Mouse (Mus musculus) effector memory CD4-positive, alpha-beta T cell, adult 7 months (primary cell): Measurements from ENCODE around the gene Ptpn21. TPM values are rescaled to one million over a fixed set of nuclear protein-coding genes. Genes with fewer than 3 reads are reported as not detected.

Source experiments
- polyA plus RNA-seq: library from polyadenylated mRNA; unstranded; fragments of 100-300 nt; shearing (Covaris generic); gene quantifications from one replicate; pipeline ENCODE4 v1.2.1, GENCODE M21; 2017

Gene Ptpn21
- 2.1 TPM for polyA plus RNA-seq

DNA sequence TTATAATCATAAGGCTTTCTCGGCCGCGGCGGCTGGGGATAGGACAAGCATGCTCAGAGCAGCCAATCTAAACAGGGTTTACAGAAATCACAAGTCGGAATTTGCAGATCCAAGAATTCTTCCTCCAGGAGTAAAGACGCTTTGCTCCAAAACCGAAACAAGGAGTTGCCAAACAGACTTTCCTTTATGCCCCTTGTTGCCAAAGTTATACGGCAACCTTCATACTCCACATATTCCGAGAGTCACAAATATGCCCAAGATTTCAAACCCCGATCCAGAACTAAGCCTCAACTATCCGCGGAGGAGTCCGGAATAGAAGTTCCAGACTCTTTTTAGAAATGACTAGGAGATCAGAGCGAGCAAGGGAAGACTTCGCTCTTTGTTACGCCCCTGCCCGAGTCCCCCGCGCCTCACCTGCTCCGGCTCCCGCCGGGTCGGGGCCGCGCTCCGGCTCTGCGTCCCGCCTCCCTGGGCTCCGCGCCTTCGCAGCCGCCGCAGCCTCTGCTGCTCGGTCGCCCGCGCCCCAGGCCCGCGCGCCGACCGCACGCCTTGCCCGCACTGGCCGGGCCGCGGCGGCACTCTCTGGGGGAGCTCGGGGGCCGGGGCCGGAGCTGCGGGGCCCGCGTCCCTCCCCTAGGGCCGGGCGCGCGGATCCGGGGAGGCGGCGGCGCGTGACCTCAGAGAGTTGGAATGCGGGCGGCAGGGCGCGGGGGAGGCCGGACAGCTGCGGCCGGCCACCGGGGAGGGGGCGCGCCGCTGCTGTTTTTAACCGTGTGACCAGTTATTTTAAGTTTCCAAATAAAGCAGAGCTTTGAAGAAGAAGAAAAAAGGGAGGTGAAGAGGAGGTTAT lies at the start of gene Ptpn21:
Gene Ptpn21, minus strand, starts transcription at position 455 of the 850 bp plus-strand sequence.

DNA sequence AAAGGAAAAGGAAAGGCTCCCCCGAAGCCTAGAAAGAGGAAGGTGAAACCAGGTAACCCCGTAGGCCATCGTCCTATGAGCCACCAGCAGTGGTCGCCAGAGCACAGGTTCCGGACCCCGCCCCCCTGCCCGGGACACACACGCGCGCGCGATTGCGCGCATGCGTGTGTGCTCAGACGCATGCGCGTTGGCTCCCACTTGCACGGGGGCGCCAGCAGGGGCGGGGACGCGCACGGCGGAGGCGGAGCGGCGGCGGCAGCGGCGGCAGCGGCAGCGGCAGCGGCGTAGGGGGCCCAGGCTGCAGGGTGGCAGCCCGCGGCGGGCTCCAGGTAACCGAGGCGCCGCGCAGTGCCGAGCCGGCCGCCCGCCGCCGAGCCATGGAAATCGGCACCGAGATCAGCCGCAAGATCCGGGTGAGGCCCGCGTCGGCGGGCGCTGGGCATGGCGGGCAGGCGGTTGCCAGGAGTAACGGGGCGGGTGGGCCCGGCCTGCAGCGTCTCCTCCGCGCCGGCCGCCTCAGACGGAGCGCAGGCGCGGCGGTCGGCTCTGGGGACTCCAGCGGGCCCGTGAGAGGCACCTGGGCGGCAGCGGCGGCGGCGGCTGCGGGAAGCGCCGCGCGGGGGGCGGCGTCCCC lies 9.7 kb upstream of the Ptpn21 start, which contains the start of gene Zc3h14:
Gene Zc3h14, plus strand, starts transcription at position 219 of the 634 bp plus-strand sequence.

DNA sequence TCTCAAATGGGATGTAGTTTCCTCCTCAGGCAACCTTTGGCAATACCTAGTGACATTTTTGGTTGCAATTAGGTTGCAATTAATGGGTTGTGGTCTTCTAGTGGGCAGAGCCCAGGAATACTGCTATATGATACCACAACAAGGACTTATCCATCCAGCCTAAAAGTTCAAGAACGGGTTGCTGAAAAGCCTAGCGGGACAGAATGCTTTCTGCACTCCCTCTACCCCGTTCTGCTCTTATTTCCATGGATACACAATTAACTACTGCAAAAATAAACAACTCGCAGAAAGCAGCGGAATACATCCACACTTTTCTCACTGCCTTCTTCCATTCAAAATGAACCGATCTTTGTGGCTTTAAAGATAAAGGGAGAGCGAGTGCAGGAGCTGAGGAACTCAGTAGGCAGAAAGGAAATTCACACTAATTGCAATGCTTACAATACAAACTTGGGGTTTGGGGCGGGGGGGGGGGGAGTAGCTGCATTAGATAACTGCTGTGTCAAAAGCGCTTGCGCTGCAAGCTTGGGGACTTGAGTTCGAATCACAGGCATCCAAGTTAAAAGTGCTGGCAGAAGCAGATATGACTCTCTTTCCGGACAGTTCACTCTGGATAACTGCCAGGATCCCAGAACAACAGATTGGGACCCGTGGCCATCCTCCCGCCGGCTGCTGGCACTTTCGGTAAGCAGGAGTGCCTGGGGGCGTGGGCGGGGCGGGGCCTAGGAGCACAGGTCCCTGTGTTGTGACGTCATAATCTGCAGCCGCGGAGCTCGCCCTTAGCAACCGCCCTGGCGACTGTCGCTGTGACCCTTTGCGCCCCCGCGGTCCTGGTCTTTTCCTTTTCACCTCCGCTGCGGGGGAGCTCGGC lies 109.6 kb downstream of the Ptpn21 start, which contains the start of gene Spata7:
Gene Spata7, plus strand, starts transcription at position 766 of the 868 bp plus-strand sequence.

Other genes starting within 250 kb of the Ptpn21 start
- 0.28 TPM for gene Kcnk10, start 159.1 kb downstream of the Ptpn21 start, polyA plus RNA-seq
- gene Spata7, start 109.2 kb downstream of the Ptpn21 start, polyA plus RNA-seq = 0.82 TPM
- gene Zc3h14, start 9.6 kb upstream of the Ptpn21 start, polyA plus RNA-seq = 126 TPM
- gene Eml5, start 164.1 kb upstream of the Ptpn21 start, polyA plus RNA-seq = 11.3 TPM
- gene Ttc8, start 183.2 kb upstream of the Ptpn21 start, polyA plus RNA-seq = 1.6 TPM